Mouse (Mus musculus) lung, adult 2 months (tissue): ENCODE data around the gene Rab40c. TPM values are rescaled to one million over a fixed set of nuclear protein-coding genes. Genes with fewer than 3 reads are reported as not detected.

Experiments used
- DNase-seq: peaks from one replicate; pipeline ENCODE4 v3.0.0; 2022
- H3K4me1 ChIP-seq: fragments of 200-500 bp; 2 replicates; pipeline ENCODE4 v1.6.1; 2011; ENCODE audit warnings: low read length; ENCODE audit not compliant: control insufficient read depth, insufficient read depth
- H3K4me3 ChIP-seq: fragments of 200-500 bp; replicated peaks from 2 replicates; pipeline ENCODE3; 2011; ENCODE audit warnings: low read depth, mild to moderate bottlenecking, control low read depth, low read length; ENCODE audit errors: extremely low read depth
- CTCF ChIP-seq: fragments of 200-500 bp; IDR thresholded peaks from 2 replicates; pipeline ENCODE4 v1.5.1; 2011; ENCODE audit warnings: mild to moderate bottlenecking, low read length, control low read depth; ENCODE audit not compliant: insufficient read depth
- POLR2A ChIP-seq: fragments of 200-500 bp; IDR thresholded peaks from 2 replicates; pipeline ENCODE4 v1.6.1; 2011; ENCODE audit warnings: low read depth, mild to moderate bottlenecking, control low read depth, low read length, borderline replicate concordance; ENCODE audit errors: extremely low read depth
- WGBS: fragments of 180-500 bp; shearing (Covaris S2); methylation state at CpG from one replicate; pipeline ENCODE4 v1.1.7; 2018; 5-methylcytosine and 5-hydroxymethylcytosine counted together
- polyA plus RNA-seq: library from polyadenylated mRNA; depleted of rRNA; stranded (reverse); fragments of >200 nt; gene quantifications from 2 replicates; pipeline ENCODE4 v1.2.3, GENCODE M21; 2012

Rab40c gene
- polyA plus RNA-seq, 1 experiment = 62.6 TPM

GRCm38 (mm10) chr17:25840519-25840918, 79.0 kb downstream of the Rab40c start:
- TF ChIP-seq CTCF = no peak
- no peak for TF ChIP-seq POLR2A
- 95% methylated on average over 6 of the region's 6 CpGs for WGBS
- Histone ChIP-seq H3K4me1 (peaks cover 18% of the 10 kb centered on the region), H3K4me3 (no peak overlapping the region)
- no peak for DNase-seq

DNA sequence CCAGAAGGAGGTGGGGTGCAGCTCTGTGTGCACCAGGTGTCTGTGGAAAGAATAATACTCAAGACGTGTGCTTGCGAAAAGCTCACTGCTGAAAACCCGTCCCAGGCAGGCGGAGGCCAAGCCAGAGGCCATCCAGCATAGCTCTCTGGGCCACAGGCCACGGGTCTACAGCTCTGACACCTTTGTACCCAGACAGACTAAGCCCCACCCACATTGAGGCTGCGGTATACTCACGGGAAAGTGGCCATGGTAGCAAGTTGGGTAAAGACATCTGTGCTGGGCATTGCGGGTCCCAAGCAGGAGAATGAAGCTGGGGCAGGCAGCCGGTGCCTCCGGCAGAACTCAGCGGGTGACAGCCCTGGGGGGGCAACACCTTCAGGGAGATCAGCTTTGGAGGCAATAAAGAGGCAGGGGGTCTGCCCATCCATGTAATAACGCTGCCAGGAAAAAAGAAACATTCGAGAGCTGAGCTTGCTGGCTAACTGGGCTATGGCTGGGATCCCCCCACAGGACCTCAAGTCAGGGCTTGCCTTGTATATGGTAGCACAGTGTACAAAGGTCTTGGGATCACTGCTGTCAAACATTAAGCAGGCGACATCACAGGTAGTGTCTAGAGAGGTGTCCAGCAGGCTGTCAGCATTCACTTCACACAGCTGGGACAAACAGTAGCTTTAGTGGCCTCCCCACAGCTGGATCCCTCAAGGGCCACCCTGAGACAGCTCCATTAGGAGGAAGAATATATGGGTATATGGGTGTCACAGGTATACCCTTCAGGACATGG, 79.9 kb downstream of the Rab40c start:
- H3K4me3 ChIP-seq = no peak overlapping the region
- no peak for DNase-seq
- H3K4me1 ChIP-seq = peaks cover 17% of the 10 kb centered on the region
- WGBS = 80% methylated on average over 14 of the region's 14 CpGs
- TF ChIP-seq POLR2A = no peak
- TF ChIP-seq CTCF = no peak

DNA sequence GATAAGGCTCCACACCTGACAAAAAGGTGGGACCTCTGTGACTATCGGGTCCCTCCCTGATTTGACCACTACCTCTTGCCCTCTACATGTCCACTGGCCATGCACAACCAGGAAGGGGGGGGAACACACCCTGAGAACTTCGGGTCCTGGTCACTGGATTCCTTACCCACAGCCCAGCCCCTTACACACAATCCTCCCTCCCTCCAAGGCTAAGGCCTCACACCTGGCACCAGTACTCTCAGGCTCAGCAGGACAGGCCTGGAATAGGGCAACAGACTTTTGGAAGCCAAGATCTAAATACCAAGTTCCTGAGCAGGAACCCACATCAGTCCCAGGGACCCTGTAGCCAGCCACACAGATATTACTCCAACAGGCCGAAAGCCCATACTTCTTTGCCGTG, 80.6 kb downstream of the Rab40c start:
- Histone ChIP-seq H3K4me1 (peaks cover 22% of the 10 kb centered on the region), H3K4me3 (no peak overlapping the region)
- TF ChIP-seq CTCF (no peak), POLR2A (no peak)
- DNase-seq = no peak
- 84% methylated on average over 4 of the region's 4 CpGs for WGBS

GRCm38 (mm10) chr17:25837533-25837932, 82.0 kb downstream of the Rab40c start:
- Histone ChIP-seq H3K4me3 (no peak overlapping the region), H3K4me1 (peaks cover 14% of the 10 kb centered on the region)
- TF ChIP-seq POLR2A (no peak), CTCF (no peak)
- WGBS = 49% methylated on average over 3 of the region's 3 CpGs
- DNase-seq = no peak

DNA sequence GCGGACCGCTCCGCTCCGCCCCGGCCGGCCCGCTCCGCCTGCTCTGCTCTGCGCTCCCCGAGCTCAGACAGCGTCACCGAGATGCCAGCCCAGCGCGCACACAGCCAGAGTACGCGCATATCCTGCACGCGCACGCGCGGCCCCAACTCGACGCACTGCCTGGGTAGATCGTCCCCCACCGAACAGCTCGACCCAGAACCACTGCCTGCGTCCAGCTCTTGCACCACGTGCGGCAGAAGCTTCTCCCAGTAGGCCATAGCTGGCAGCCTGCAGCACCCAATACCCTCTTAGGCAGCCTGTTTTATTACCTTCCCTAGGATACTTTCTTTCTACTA, 82.5 kb downstream of the Rab40c start, which contains the start of gene Rhbdl1:
Gene Rhbdl1 (minus strand): TSS at position 220 of the 335 bp plus-strand sequence.
- Histone ChIP-seq H3K4me1 (peaks cover 15% of the 10 kb centered on the region), H3K4me3 (peak within 1 kb of the TSS; percentile 35)
- 3% methylated on average over 29 of the region's 29 CpGs for WGBS
- DNase-seq = peak; percentile 37
- TF ChIP-seq POLR2A (peak; percentile 47; the same call in 1 of the 2 replicates), CTCF (no peak)

- TF ChIP-seq CTCF = no peak
- TF ChIP-seq POLR2A = no peak
- WGBS = 26% methylated on average over 23 of the region's 23 CpGs
- Histone ChIP-seq H3K4me3 (peak overlapping the region; percentile 35), H3K4me1 (peaks cover 20% of the 10 kb centered on the region)
- DNase-seq = no peak
These were observed 83.0 kb downstream of the Rab40c start for GRCm38 (mm10) chr17:25836397-25837075.

DNA sequence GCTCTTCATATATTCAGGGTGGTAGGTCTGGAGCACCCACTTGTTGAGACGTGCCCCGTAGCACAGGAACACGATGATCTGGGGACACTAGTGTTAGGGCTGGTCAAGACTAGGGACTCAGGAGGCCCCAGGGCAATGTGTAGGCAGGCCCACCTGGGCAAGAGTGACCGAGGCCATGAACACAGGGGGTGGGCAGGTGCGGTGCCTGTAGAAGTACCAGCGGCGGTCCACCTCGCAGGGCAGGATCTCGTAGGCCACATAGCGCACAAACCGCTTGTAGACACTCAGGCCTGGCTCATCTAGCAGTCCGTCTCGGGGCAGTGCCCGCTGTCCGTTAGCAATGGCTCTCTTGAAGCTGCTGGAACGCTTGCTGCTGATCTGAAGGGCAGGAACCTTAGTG, 83.7 kb downstream of the Rab40c start:
- no peak overlapping the region for H3K4me3 ChIP-seq
- 87% methylated on average over 16 of the region's 16 CpGs for WGBS
- DNase-seq = no peak
- H3K4me1 ChIP-seq = peaks cover 23% of the 10 kb centered on the region
- no peak for TF ChIP-seq CTCF
- TF ChIP-seq POLR2A = no peak

- no peak overlapping the region for H3K4me3 ChIP-seq
- peaks cover 23% of the 10 kb centered on the region for H3K4me1 ChIP-seq
- TF ChIP-seq CTCF = no peak
- TF ChIP-seq POLR2A = no peak
- 86% methylated on average over 7 of the region's 7 CpGs for WGBS
- no peak for DNase-seq
These were observed 84.2 kb downstream of the Rab40c start for GRCm38 (mm10) chr17:25835301-25835700.

- 79% methylated on average over 12 of the region's 12 CpGs for WGBS
- no peak overlapping the region for H3K4me3 ChIP-seq
- DNase-seq = no peak
- no peak for TF ChIP-seq CTCF
- TF ChIP-seq POLR2A = no peak
- peaks cover 24% of the 10 kb centered on the region for H3K4me1 ChIP-seq
These were observed 84.8 kb downstream of the Rab40c start for GRCm38 (mm10) chr17:25834595-25835222.

DNA sequence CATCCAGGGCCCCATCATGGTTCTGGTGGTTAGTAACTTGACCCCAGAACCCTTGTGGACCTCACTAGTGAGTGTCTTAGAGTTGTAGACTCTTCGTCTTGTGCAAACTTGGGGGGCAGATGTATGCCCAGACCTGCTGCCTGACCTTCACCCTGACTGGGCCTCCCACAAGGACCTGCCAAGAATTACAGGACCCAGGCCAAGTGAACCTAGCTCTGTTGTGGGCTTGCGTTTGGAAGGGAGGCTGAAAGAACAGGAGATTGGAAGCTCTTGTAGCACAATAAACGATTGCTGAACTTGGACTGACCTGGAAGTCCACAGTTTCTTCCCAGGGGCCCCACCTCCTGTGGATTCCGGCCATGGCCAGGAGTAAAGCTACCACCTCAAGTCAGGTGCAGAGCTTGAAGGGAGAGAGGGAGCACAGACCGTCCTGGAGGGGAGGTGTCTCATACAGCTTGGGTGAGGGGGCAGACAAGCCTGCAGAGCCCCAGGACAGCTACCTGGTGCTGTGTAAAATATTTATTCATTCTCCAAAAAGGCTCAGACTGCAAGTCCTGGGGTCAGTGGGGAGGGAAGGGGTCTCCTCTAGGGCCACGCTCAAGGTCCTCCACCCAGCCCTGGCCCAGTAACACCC, 85.4 kb downstream of the Rab40c start:
- Histone ChIP-seq H3K4me1 (peaks cover 27% of the 10 kb centered on the region), H3K4me3 (peak overlapping the region; percentile 84)
- TF ChIP-seq POLR2A (no peak), CTCF (no peak)
- DNase-seq = peak; percentile 29
- WGBS = 28% methylated on average over 6 of the region's 6 CpGs
